Mouse (Mus musculus) thymus, postnatal 0 days (tissue): Measurements from ENCODE around the gene Ccdc13. TPM values are rescaled to one million over a fixed set of nuclear protein-coding genes. Genes with fewer than 3 reads are reported as not detected.

Experiments used
- DNase-seq: peaks from one replicate; pipeline ENCODE4 v3.0.0-alpha.2; 2015; ENCODE audit warnings: low spot score
- polyA plus RNA-seq: library from polyadenylated mRNA; unstranded; fragments of >200 nt; fragmentation: Nextera tagmentation; extraction: Ambion mirVana; gene quantifications from 2 replicates; pipeline ENCODE4 v1.2.1, GENCODE M21; 2015

The Ccdc13 gene
- 0.24 and 0.29 TPM in 2 replicates for polyA plus RNA-seq

GRCm38 (mm10) chr9:121838829-121839621, at the start of gene Ccdc13:
Gene Ccdc13 (minus strand): TSS chr9:121839461.
- peak; percentile 75 for DNase-seq

- DNase-seq, result no peak
These were observed 42.8 kb upstream of the Ccdc13 start for GRCm38 (mm10) chr9:121882015-121882457.

GRCm38 (mm10) chr9:121881301-121881700, 42.0 kb upstream of the Ccdc13 start:
- no peak for DNase-seq

GRCm38 (mm10) chr9:121880840-121881239, 41.6 kb upstream of the Ccdc13 start:
- peak; percentile 82 for DNase-seq

GRCm38 (mm10) chr9:121877052-121877740, 37.9 kb upstream of the Ccdc13 start:
- peak; percentile 13 for DNase-seq

GRCm38 (mm10) chr9:121873578-121873977, 34.3 kb upstream of the Ccdc13 start:
- DNase-seq, result no peak

GRCm38 (mm10) chr9:121872062-121872683, 32.9 kb upstream of the Ccdc13 start:
- no peak for DNase-seq

- DNase-seq, result no peak
These were observed 30.8 kb upstream of the Ccdc13 start for GRCm38 (mm10) chr9:121869973-121870515.

- DNase-seq, result no peak
These were observed 30.2 kb upstream of the Ccdc13 start for GRCm38 (mm10) chr9:121869432-121869831.

- DNase-seq, result no peak
These were observed 29.0 kb upstream of the Ccdc13 start for GRCm38 (mm10) chr9:121868236-121868635.

- DNase-seq, result no peak
These were observed 28.4 kb upstream of the Ccdc13 start for GRCm38 (mm10) chr9:121867632-121868031.

GRCm38 (mm10) chr9:121865425-121866008, 26.3 kb upstream of the Ccdc13 start:
- no peak for DNase-seq

GRCm38 (mm10) chr9:121864837-121865236, 25.6 kb upstream of the Ccdc13 start:
- no peak for DNase-seq

GRCm38 (mm10) chr9:121860921-121861320, 21.7 kb upstream of the Ccdc13 start:
- DNase-seq, result no peak

GRCm38 (mm10) chr9:121859345-121859744, 20.1 kb upstream of the Ccdc13 start:
- DNase-seq, result no peak

GRCm38 (mm10) chr9:121858153-121858488, 18.9 kb upstream of the Ccdc13 start, which contains the start of gene Higd1a:
Gene Higd1a (minus strand): TSS chr9:121858362.
- no peak for DNase-seq

GRCm38 (mm10) chr9:121857474-121858152, 18.4 kb upstream of the Ccdc13 start:
- DNase-seq, result peak; percentile 97

- DNase-seq, result peak; percentile 47
These were observed 17.6 kb upstream of the Ccdc13 start for GRCm38 (mm10) chr9:121856649-121857416.

GRCm38 (mm10) chr9:121854246-121854645, 15.0 kb upstream of the Ccdc13 start:
- DNase-seq, result no peak

GRCm38 (mm10) chr9:121847842-121848241, 8.6 kb upstream of the Ccdc13 start:
- DNase-seq, result no peak
